Mouse (Mus musculus) E14TG2a.4 (cell line): ENCODE measurements at regions not wholly inside any gene's neighbourhood (a gene's known extent, or its start where the extent isn't known, plus 50 kb on each side); places are given as distances from the start of the nearest gene placed in this dataset.
A peak's percentile ranks its signal among the peaks of the same experiment; 100 is the strongest.

Experiments used
- H3K27me3 ChIP-seq: 2 replicates; pipeline ENCODE4 v1.6.1; 2014; ENCODE audit warnings: low read length, control low read depth; ENCODE audit not compliant: insufficient read depth
- H3K36me3 ChIP-seq: 2 replicates; pipeline ENCODE4 v1.6.1; 2014; ENCODE audit warnings: low read length, control low read depth; ENCODE audit not compliant: insufficient read depth
- H3K4me1 ChIP-seq: replicated peaks from 2 replicates; pipeline ENCODE4 v1.6.1; 2014; ENCODE audit warnings: low read depth, low read length, control low read depth
- H3K4me3 ChIP-seq: replicated peaks from 2 replicates; pipeline ENCODE4 v1.5.1; 2014; ENCODE audit warnings: mild to moderate bottlenecking, low read length
- H3K9me3 ChIP-seq: 2 replicates; pipeline ENCODE4 v1.6.1; 2014; ENCODE audit warnings: low read length, control low read depth
- CTCF ChIP-seq: conservative IDR thresholded peaks from 2 replicates; pipeline ENCODE4 v1.5.1; 2014; ENCODE audit warnings: low read length
- NANOG ChIP-seq: IDR thresholded peaks from 2 replicates; pipeline ENCODE4 v1.6.1; 2014; ENCODE audit warnings: borderline replicate concordance, low read length, mixed read lengths
- POU5F1 ChIP-seq: IDR thresholded peaks from 2 replicates; pipeline ENCODE4 v1.6.1; 2014; ENCODE audit warnings: low read length, borderline replicate concordance

- Histone ChIP-seq H3K4me3 (no peak overlapping the region), H3K9me3 (no peaks in the 10 kb centered on the region), H3K36me3 (no peaks in the 10 kb centered on the region), H3K4me1 (no peaks in the 10 kb centered on the region), H3K27me3 (no peaks in the 10 kb centered on the region)
- peak; percentile 24; the same call in 1 of the 2 replicates for TF ChIP-seq CTCF
- no peak for TF ChIP-seq NANOG
Measured at GRCm38 (mm10) chr1:183949205-183949604, 63.9 kb upstream of the Dusp10 start.

GRCm38 (mm10) chr1:183954086-183954485 is 59.0 kb upstream of the Dusp10 start:
- Histone ChIP-seq H3K4me1 (no peaks in the 10 kb centered on the region), H3K4me3 (no peak overlapping the region), H3K27me3 (no peaks in the 10 kb centered on the region), H3K9me3 (no peaks in the 10 kb centered on the region), H3K36me3 (no peaks in the 10 kb centered on the region)
- TF ChIP-seq NANOG, result no peak
- TF ChIP-seq POU5F1, result no peak
- no peak for TF ChIP-seq CTCF

- H3K4me3 ChIP-seq, result no peak overlapping the region
- no peaks in the 10 kb centered on the region for H3K27me3 ChIP-seq
- TF ChIP-seq POU5F1, result no peak
Measured at GRCm38 (mm10) chr1:183956391-183956790, 56.7 kb upstream of the Dusp10 start.

GRCm38 (mm10) chr1:183961383-183961782 is 51.7 kb upstream of the Dusp10 start:
- H3K4me3 ChIP-seq, result no peak overlapping the region
- TF ChIP-seq CTCF, result no peak
- TF ChIP-seq NANOG, result no peak
- TF ChIP-seq POU5F1, result no peak
- H3K4me1 ChIP-seq, result no peaks in the 10 kb centered on the region
- H3K27me3 ChIP-seq, result no peaks in the 10 kb centered on the region
- H3K9me3 ChIP-seq, result 0 out of 2 replicates have a peak, but pooled peaks cover 3% of the 10 kb centered on the region
- H3K36me3 ChIP-seq, result no peaks in the 10 kb centered on the region

More at GRCm38 (mm10) chr1:183956391-183956790, 56.7 kb upstream of the Dusp10 start:
- Histone ChIP-seq H3K4me1 (no peaks in the 10 kb centered on the region), H3K9me3 (0 out of 2 replicates have a peak, but pooled peaks cover 3% of the 10 kb centered on the region), H3K36me3 (no peaks in the 10 kb centered on the region)

GRCm38 (mm10) chr1:183962486-183962885 is 50.6 kb upstream of the Dusp10 start:
- Histone ChIP-seq H3K4me1 (no peaks in the 10 kb centered on the region), H3K4me3 (no peak overlapping the region), H3K27me3 (no peaks in the 10 kb centered on the region), H3K36me3 (no peaks in the 10 kb centered on the region), H3K9me3 (0 out of 2 replicates have a peak, but pooled peaks cover 3% of the 10 kb centered on the region)
- no peak for TF ChIP-seq CTCF
- TF ChIP-seq NANOG, result no peak
- TF ChIP-seq POU5F1, result no peak

- no peak for TF ChIP-seq CTCF
- TF ChIP-seq POU5F1, result no peak
- TF ChIP-seq NANOG, result no peak
- H3K27me3 ChIP-seq, result no peaks in the 10 kb centered on the region
- no peaks in the 10 kb centered on the region for H3K4me1 ChIP-seq
- 0 out of 2 replicates have a peak, but pooled peaks cover 3% of the 10 kb centered on the region for H3K9me3 ChIP-seq
- H3K36me3 ChIP-seq, result no peaks in the 10 kb centered on the region
- no peak overlapping the region for H3K4me3 ChIP-seq
Measured at GRCm38 (mm10) chr1:183963286-183963685, 49.8 kb upstream of the Dusp10 start.
